Comparison of ENCODE assay signal across 39 mouse cellular contexts in genomic region chr1:171531367-171531766, GRCm38 (mm10). TPM values are rescaled to one million over a fixed set of nuclear protein-coding genes. Genes with fewer than 3 reads are reported as not detected.
"Had no signal": no experiment of that assay in that cellular context is flagged by ENCODE, and none has a peak within 500 bp of the region (broad histone marks: within the 10 kb centered on the region; RNA-seq: fewer than 3 reads in every experiment).

No protein-coding gene starts in this region.

- ATAC-seq: forebrain, embryonic 13.5 days; forebrain, embryonic 14.5 days; forebrain, embryonic 15.5 days; forebrain, embryonic 16.5 days; forebrain, postnatal 0 days had no signal

- H3K27me3 ChIP-seq: embryonic facial prominence, embryonic 12.5 days; embryonic facial prominence, embryonic 13.5 days; embryonic facial prominence, embryonic 15.5 days; forebrain, embryonic 12.5 days; forebrain, embryonic 13.5 days; forebrain, embryonic 15.5 days had no signal

- H3K27ac ChIP-seq: embryonic facial prominence, embryonic 10.5 days; embryonic facial prominence, embryonic 12.5 days; embryonic facial prominence, embryonic 13.5 days; embryonic facial prominence, embryonic 15.5 days; forebrain, embryonic 10.5 days; forebrain, embryonic 12.5 days; forebrain, embryonic 13.5 days; forebrain, embryonic 15.5 days; gastrocnemius, adult 2 months; heart, adult 2 months had no signal

- H3K4me1 ChIP-seq: embryonic facial prominence, embryonic 10.5 days; embryonic facial prominence, embryonic 12.5 days; embryonic facial prominence, embryonic 13.5 days; embryonic facial prominence, embryonic 15.5 days; forebrain, embryonic 10.5 days; forebrain, embryonic 12.5 days; forebrain, embryonic 13.5 days; forebrain, embryonic 15.5 days had no signal

- H3K4me2 ChIP-seq: embryonic facial prominence, embryonic 12.5 days; embryonic facial prominence, embryonic 13.5 days; embryonic facial prominence, embryonic 15.5 days; forebrain, embryonic 12.5 days; forebrain, embryonic 13.5 days; forebrain, embryonic 15.5 days had no signal

- DNase-seq: cerebellum, adult 8-10 months; cerebellum, adult 9-10 months; cerebellum, adult 9-11 months; cerebellum, postnatal 10 days; cerebellum, postnatal 14 days; cerebellum, postnatal 25 days; cerebellum, postnatal 36 days; embryo, embryonic 11 days; forebrain, postnatal 0 days; gastrocnemius, adult 2 months; gastrocnemius, postnatal 10 days; gastrocnemius, postnatal 14 days; gastrocnemius, postnatal 25 days; gastrocnemius, postnatal 36 days; heart, adult 11 months; heart, adult 18-20 months; heart, adult 2 months had no signal

- H3K36me3 ChIP-seq: embryonic facial prominence, embryonic 10.5 days; embryonic facial prominence, embryonic 12.5 days; embryonic facial prominence, embryonic 13.5 days; embryonic facial prominence, embryonic 15.5 days; forebrain, embryonic 10.5 days; forebrain, embryonic 12.5 days; forebrain, embryonic 15.5 days had no signal

- H3K9ac ChIP-seq: embryonic facial prominence, embryonic 12.5 days; embryonic facial prominence, embryonic 13.5 days; embryonic facial prominence, embryonic 15.5 days; forebrain, embryonic 12.5 days; forebrain, embryonic 13.5 days; forebrain, embryonic 15.5 days; forebrain, postnatal 0 days had no signal

- H3K4me3 ChIP-seq: embryonic facial prominence, embryonic 10.5 days; embryonic facial prominence, embryonic 12.5 days; embryonic facial prominence, embryonic 13.5 days; embryonic facial prominence, embryonic 15.5 days; erythroblast, embryonic 14.5 days; forebrain, embryonic 10.5 days; forebrain, embryonic 12.5 days; forebrain, embryonic 13.5 days; forebrain, embryonic 15.5 days; gastrocnemius, adult 2 months; heart, adult 2 months had no signal

- H3K9me3 ChIP-seq: embryonic facial prominence, embryonic 10.5 days; embryonic facial prominence, embryonic 12.5 days; embryonic facial prominence, embryonic 13.5 days; embryonic facial prominence, embryonic 15.5 days; forebrain, embryonic 10.5 days; forebrain, embryonic 12.5 days; forebrain, embryonic 13.5 days; forebrain, embryonic 15.5 days had no signal

RNA-seq across cellular contexts. Expression of gene Itln1, which starts 3.7 kb away (rescaled TPM):
- total RNA-seq: common myeloid progenitor, adult 5-6 weeks; forebrain, postnatal 0 days; gastrocnemius, adult 18-20 months; gastrocnemius, adult 2 months; gastrocnemius, adult 8-10 months; gastrocnemius, postnatal 10 days; gastrocnemius, postnatal 14 days; gastrocnemius, postnatal 25 days; gastrocnemius, postnatal 36 days; gastrocnemius, postnatal 4 days; granulocyte monocyte progenitor cell, adult 5-6 weeks; heart, adult 18-20 months; heart, adult 2 months; heart, adult 8-10 months had no signal
- polyA plus RNA-seq: cortical plate, adult 2 months; embryonic facial prominence, embryonic 10.5 days; embryonic facial prominence, embryonic 11.5 days; embryonic facial prominence, embryonic 12.5 days; embryonic facial prominence, embryonic 13.5 days; embryonic facial prominence, embryonic 14.5 days; erythroblast, embryonic 14.5 days; forebrain, embryonic 10.5 days; forebrain, embryonic 11.5 days; forebrain, embryonic 12.5 days; forebrain, embryonic 13.5 days; forebrain, embryonic 14.5 days; forebrain, embryonic 15.5 days; forebrain, embryonic 16.5 days; forebrain, postnatal 0 days; frontal cortex, adult 2 months had no signal

RNA-seq across cellular contexts. Expression of gene Cd244a, which starts 27.6 kb away (rescaled TPM):
- total RNA-seq: forebrain, postnatal 0 days; gastrocnemius, postnatal 14 days; gastrocnemius, postnatal 25 days; gastrocnemius, postnatal 36 days had no signal
- polyA plus RNA-seq: embryonic facial prominence, embryonic 10.5 days; embryonic facial prominence, embryonic 11.5 days; embryonic facial prominence, embryonic 13.5 days; erythroblast, embryonic 14.5 days; forebrain, embryonic 10.5 days; forebrain, embryonic 11.5 days; forebrain, embryonic 12.5 days; forebrain, embryonic 13.5 days; forebrain, embryonic 14.5 days; forebrain, embryonic 15.5 days; forebrain, embryonic 16.5 days; forebrain, postnatal 0 days had no signal
